Mouse (Mus musculus) layer of hippocampus, adult 18-20 months (tissue): ENCODE data around the gene Ptcd3. TPM values are rescaled to one million over a fixed set of nuclear protein-coding genes. Genes with fewer than 3 reads are reported as not detected.
"Not testable (repeated sequence)": the region's sequence is repeated elsewhere in the genome, so short reads cannot be mapped to it uniquely, and the experiment has no call there.

Experiments
- DNase-seq, 2 experiments: peaks; one replicate each; pipeline ENCODE4 v3.0.0; 2022; ENCODE audit warnings: low spot score in 2 of 2
- long read RNA-seq: library from polyadenylated mRNA; stranded (forward); transcript quantifications from one replicate; pipeline ENCODE4 v2.0.0, GENCODE M21; 2021
- total RNA-seq, 2 experiments: library from RNA; stranded (reverse); gene quantifications; 2 replicates each; pipeline ENCODE4 v1.2.3; 2021

Gene Ptcd3
- total RNA-seq: 10 to 100 TPM; 64.9 to 66.1 TPM
- long read RNA-seq, partial matches to known transcripts: 1 of 47 reads
- long read RNA-seq, other reads (novel, unspliced or antisense): 46 of 47 reads

GRCm38 (mm10) chr6:71908481-71909381, at the start of gene Ptcd3, which contains the start of gene Polr1a:
Gene Ptcd3, minus strand, starts transcription at chr6:71908750.
Gene Polr1a, plus strand, starts transcription at chr6:71909053.
- DNase-seq: peak; percentile 91 to 95

- no peak for DNase-seq
Measured at GRCm38 (mm10) chr6:71951192-71951591, 42.6 kb upstream of the Ptcd3 start.

GRCm38 (mm10) chr6:71950592-71950991, 42.0 kb upstream of the Ptcd3 start:
- DNase-seq: no peak

DNA sequence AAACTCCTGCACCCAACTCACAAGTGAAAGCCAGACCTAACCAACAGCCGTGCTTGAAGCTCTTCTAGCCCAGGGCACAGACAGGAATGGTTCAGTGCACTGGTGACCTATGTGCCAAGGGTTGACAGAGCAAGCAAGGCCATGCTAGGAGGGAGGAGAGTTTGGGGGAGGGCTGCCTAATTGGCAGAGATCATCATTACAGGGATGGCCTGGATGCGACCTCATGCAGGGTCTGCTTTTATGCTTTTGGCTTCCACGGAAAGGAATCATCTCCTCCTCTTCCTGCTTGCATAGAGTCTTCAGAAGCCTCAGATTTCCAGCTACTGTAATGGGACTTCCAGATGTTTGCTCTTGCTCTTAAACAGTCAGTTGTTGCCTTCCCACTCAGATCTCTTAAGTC, 41.2 kb upstream of the Ptcd3 start:
- DNase-seq: no peak

DNA sequence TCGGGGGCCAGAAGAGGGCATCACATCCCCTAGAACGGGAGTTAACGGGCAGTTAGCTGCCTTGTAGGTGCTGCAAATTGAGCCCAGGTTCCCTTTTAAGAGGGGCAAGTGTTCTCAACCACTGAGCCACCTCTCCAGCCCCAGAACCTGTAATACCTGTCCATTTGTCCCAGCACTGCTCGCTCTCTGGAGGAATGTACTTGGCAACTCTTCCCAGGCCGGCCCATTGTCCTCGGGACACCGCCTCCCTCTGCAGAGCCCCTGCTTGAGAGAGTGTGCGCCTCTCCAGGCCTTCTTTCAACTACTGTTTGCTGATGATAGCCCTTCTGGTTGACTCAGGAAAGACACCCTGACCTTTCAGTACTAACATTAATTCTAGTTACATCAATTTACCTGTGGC, 37.6 kb upstream of the Ptcd3 start:
- DNase-seq: no peak

DNA sequence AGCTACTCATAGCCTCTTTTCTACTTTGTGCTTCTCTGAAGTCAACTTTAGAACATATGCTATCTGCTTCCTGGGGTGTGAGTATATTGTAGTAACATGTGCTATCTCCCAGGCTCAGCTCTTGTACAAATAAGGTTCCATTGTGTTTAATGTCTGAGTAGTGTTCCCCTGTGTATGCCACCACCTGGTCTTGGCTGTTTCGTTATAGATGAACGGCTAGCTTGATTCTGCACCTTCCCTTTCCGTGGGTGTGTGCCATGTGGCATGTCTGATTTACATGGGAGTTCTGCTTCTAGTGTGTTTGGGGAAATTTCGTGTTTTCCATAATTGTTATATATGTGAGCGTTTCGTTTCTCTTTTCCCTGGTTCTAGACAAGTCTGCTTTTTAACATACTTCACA, 36.6 kb upstream of the Ptcd3 start:
- peak in 1 of 2 experiments; percentile 46 for DNase-seq

GRCm38 (mm10) chr6:71940912-71941311, 32.4 kb upstream of the Ptcd3 start:
- no peak for DNase-seq

- DNase-seq: no peak
Measured at GRCm38 (mm10) chr6:71935737-71936136, 27.2 kb upstream of the Ptcd3 start.

- DNase-seq: peak in 1 of 2 experiments; percentile 21
Measured at GRCm38 (mm10) chr6:71934081-71934556, 25.6 kb upstream of the Ptcd3 start.

DNA sequence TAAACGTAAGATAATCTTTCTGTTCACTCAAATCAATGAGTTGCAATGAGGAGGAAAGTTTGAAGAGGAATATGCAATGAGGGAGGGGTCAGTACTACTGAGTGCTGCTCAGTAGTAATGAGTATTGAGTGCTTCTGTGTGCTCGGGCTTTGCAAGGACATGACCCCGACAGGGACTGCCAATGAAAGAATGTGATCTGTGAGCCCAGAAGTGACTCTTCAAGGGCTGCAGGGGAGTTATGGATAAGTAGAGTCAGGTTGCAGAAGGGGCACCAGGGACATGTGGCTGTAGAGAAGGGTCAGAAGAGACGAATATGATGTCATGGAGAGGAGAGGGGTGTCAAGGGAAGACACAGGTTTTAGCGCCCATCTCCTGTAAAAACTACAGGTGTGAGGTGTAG, 23.8 kb upstream of the Ptcd3 start:
- no peak for DNase-seq

DNA sequence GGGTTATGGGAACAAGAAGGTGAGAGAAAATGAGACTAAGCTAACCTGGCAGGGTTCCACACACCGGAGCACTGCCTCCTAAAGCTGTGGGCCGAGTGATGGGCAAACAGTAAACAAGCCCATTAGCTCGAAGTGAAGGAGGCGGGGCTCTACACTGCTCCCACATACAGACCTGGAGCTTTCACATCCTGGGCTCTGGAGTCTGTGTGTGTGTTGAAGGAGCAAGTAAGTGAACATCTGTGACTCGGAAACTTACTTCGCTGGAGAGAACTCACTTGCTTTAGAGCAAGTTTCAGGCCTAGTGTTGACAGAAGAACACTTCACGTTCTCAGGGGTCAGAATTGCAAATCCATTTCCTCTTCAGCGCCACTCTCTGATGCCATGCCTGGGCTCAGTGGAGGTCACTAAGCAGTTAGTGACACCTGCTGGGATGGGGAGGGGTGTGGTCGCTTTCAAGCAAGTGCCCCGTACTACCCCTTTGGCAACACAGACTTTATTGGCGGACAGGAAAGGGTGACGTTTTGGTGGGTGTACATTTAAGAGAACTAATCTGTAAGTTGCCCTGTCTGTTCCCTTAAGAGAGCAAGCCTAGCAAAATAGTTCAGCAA, 22.4 kb upstream of the Ptcd3 start:
- DNase-seq: no peak

GRCm38 (mm10) chr6:71930053-71930452, 21.5 kb upstream of the Ptcd3 start:
- DNase-seq: no peak

GRCm38 (mm10) chr6:71927911-71928310, 19.4 kb upstream of the Ptcd3 start:
- peak; percentile 19 to 82 for DNase-seq

DNA sequence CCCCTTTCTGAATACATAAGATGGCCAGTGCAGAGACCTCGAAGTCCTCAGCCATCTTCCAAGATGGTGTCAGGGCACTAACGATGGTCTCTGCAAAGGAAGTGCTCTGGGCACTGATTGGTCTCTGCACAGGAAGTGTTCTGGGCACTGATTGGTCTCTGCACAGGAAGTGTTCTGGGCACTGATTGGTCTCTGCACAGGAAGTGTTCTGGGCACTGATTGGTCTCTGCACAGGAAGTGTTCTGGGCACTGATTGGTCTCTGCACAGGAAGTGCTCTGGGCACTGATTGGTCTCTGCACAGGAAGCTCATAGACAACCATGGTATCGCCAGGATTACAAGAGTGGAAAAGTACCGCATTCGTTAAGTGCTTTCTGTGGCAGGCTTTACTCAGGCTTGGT, 16.7 kb upstream of the Ptcd3 start:
- DNase-seq: not testable (repeated sequence)

- DNase-seq: no peak
Measured at GRCm38 (mm10) chr6:71920752-71921151, 12.2 kb upstream of the Ptcd3 start.

DNA sequence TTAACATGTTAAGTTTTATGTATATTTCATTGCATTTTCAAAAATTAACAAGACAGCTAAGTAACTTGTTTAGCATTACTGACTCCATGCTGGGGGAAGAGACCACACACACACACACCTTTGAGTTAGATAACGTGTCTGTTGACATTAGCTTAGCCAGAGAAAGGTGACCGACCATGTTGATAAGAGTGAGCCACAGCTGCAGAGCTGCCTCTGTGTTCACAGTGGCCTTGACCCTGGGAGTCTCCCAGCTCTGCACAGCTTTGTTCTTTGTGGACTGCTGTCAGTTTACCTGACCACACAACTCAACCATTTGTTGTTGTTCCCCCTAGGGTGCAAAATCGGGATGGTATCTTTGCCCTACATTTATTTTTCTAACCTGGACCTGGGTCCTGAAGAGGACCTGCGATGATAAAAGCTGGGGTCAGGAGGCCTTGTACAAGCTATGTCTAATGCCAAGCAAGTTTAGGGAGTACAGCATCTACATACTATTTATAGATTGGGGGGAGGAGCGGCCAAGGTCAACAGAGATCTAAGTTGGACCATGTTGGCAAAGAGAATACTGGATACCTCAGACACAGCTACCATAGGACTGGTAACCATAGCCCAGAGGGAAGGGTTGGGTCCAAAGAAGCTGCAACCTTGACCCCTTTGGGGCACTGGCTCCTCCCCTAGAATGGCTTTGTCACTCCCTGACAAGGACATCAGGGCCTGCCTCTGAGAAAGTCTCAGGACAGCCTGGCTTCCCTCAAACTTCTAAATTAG, 3.3 kb upstream of the Ptcd3 start:
- DNase-seq: no peak

- DNase-seq: no peak
Measured at GRCm38 (mm10) chr6:71909840-71910239, 1.3 kb upstream of the Ptcd3 start.

GRCm38 (mm10) chr6:71909384-71909783, 834 bp upstream of the Ptcd3 start:
- DNase-seq: no peak

- DNase-seq: no peak
Measured at GRCm38 (mm10) chr6:71907702-71908235, 781 bp downstream of the Ptcd3 start.

DNA sequence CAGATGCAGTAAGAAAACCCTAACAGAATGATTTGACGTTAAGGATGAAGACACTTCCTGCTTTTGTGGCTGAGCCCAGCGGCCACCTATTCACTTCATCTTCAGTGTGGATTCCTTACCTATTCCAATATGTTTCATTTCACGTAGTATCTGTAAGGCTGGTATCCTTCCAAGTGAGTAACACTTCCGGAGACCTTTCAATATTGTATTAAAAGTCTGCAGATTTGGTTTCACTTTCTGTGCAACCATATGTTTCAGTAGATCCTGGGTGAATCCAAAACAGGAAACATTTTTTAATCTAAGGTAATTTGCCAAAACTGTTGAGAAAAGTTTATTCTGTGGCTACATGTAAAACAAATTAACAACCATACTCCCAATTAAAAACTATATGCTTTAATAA, 15.3 kb downstream of the Ptcd3 start:
- DNase-seq: no peak
